Mouse (Mus musculus) left cerebral cortex, postnatal 10 days (tissue): Measurements from ENCODE around the gene 1600012H06Rik. TPM values are rescaled to one million over a fixed set of nuclear protein-coding genes. Genes with fewer than 3 reads are reported as not detected.
A peak's percentile ranks its signal among the peaks of the same experiment; 100 is the strongest.
"Not testable (repeated sequence)": the region's sequence is repeated elsewhere in the genome, so short reads cannot be mapped to it uniquely, and the experiment has no call there.

ENCODE experiments used
- DNase-seq, 2 experiments: peaks; one replicate each; pipeline ENCODE4 v3.0.0; 2021 to 2022; ENCODE audit warnings: low spot score in 2 of 2, mixed read lengths in 1 of 2; ENCODE audit errors: extremely low spot score in 1 of 2
- intact Hi-C: fragments of 180-260 bp; cut with DNase I; formaldehyde crosslinking; loops from one replicate; pipeline ENCODE4 v1.15.1; 2025
- total RNA-seq, 2 experiments: library from RNA; stranded (reverse); gene quantifications; 2 replicates each; pipeline ENCODE4 v1.2.3; 2021

Gene 1600012H06Rik
- total RNA-seq, 2 experiments from 2014 or later: 19.5 to 20.2 TPM

- no peak for DNase-seq
- intact Hi-C loops: no loop called here
Observed at GRCm38 (mm10) chr17:14935841-14936605, 7.0 kb upstream of the 1600012H06Rik start.

- not testable (repeated sequence) for DNase-seq
Observed at GRCm38 (mm10) chr17:14942181-14942580, 803 bp upstream of the 1600012H06Rik start.

DNA sequence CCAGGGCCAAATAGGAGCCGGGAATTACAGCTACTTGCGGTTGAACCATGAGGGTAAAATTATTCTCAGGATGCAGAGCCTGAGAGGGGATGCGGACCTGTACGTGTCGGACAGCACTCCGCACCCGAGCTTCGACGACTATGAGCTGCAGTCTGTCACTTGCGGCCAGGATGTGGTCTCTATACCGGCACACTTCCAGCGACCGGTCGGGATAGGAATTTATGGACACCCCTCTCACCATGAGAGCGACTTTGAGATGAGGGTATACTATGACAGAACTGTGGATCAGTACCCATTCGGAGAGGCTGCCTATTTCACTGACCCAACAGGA, 710 bp downstream of the 1600012H06Rik start:
- DNase-seq: no peak

More at GRCm38 (mm10) chr17:14942181-14942580, 803 bp upstream of the 1600012H06Rik start:
- intact Hi-C loops: not testable (repeated sequence)

DNA sequence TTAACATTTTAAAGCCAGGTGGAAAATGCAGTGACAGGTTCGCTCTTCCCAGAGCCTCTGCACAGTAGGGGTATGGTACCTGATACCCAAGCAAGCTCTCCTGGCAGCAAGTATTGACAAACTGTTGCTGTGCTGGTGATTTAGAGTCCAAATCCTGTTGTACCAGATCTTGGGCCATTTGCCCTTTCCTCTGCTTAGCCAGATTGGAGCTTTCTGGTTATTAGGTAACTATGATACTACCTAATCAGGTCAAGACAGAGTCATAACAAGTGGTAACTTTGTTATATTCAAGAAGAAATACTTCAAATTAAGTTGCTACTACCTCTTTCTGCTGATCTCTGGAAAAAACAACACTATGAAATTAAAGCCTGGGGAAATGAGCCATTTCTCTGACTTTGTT, 1.6 kb downstream of the 1600012H06Rik start:
- intact Hi-C loops: no loop called here
- DNase-seq: no peak

More for the DNA sequence above, 710 bp downstream of the 1600012H06Rik start:
- intact Hi-C loops: no loop called here

DNA sequence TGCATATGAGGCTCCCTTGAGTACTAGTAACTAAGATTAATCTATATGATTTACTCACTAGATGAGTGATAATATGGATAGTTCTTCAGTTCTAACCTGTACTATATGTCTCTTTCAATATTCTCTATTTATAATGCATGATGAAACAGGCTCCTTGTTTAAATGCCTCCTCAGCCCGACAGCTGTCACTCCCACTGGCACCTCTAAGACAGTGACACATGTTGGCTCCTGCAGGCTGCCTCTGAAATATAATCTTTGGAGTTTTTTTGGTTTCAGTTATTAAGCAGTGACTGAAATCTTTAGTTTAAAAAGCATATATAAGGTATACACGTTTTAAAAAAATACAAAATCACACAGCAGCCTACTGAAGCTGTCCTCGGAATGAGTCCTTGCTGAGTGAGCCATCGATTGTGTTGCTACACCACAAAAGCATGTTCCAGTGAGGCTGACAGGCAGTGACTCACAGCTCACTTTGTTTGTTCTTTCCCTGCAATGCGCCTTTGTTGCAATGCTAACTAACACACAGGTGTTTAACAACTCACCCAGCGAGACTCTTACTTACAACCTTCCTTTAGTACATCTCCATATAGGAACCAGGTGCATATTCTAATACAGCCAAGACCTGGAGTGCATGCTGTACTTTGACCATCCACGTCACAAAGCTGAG, 6.3 kb downstream of the 1600012H06Rik start:
- intact Hi-C loops: no loop called here
- DNase-seq: no peak

GRCm38 (mm10) chr17:14953452-14953851, 10.5 kb downstream of the 1600012H06Rik start:
- DNase-seq: no peak
- intact Hi-C loops: no loop called here

DNA sequence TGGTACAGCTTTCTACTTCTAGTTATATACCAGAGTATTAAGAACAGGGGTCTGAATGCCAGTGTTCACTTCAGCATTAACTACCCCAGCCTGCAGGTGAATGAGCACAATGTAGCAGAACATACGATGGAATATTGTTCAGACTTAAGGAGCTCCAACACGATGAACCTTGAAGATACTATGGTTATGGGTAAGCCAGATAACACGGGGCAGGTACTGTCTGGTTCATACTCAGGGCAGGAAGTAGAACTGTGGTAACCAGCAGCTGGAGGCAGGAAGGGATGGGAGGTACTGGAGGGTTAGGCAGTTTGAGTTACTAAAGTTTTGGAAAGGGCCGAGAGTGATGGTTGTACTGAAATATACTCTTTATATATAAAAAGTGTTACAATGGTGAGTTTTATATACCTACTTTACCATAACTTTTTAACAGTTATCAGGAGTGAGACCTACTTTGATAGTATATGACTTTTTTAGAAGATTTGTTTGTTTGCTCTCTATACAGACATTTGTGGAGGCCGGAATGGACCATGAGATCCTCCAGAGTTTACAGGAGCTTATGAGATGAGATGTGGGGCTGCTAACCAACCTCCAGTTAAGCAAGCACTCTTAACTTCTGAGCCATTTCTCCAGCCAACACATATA, 15.8 kb downstream of the 1600012H06Rik start:
- intact Hi-C loops: no loop called here
- DNase-seq: no peak

GRCm38 (mm10) chr17:14959979-14960378, 17.0 kb downstream of the 1600012H06Rik start:
- DNase-seq: no peak
- intact Hi-C loops: no loop called here

GRCm38 (mm10) chr17:14960520-14960919, 17.5 kb downstream of the 1600012H06Rik start:
- intact Hi-C loops: no loop called here
- peak in 1 of 2 experiments; percentile 58 for DNase-seq

DNA sequence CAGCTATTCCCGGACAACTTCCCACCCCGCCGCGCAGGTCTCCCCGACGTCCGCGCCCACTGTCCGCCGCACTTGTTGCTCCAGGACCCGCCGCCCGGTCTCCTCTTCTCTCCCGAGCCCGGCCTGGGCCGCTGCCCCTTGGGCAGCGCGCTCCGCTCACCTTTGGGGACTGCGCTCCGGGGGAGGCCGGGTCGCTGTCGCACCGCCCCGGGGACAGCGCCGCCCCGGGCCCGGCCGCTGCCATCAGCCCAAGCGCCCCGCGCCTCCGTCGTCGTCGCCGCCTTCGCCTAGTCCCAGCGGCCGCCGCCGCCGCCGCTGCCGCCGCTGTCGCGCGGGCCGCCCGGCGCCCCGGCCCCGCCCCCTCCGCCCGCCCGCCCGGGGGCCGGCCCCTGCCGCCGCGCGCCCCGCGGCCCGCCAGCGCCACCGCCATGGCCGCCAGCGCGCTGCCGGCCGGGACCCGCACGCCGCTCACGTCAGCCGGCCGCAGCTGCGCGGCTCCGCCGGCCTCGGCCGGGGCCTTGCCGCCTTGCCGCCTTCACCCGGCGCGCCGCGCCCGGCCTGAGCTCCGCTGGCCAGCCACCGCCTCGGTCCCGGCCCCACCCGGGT, 18.1 kb downstream of the 1600012H06Rik start, which contains the start of gene Phf10:
Gene Phf10, minus strand, starts transcription at position 323 of the 606 bp plus-strand sequence.
- intact Hi-C loops: not testable (repeated sequence)
- DNase-seq: peak in 1 of 2 experiments; percentile 57

DNA sequence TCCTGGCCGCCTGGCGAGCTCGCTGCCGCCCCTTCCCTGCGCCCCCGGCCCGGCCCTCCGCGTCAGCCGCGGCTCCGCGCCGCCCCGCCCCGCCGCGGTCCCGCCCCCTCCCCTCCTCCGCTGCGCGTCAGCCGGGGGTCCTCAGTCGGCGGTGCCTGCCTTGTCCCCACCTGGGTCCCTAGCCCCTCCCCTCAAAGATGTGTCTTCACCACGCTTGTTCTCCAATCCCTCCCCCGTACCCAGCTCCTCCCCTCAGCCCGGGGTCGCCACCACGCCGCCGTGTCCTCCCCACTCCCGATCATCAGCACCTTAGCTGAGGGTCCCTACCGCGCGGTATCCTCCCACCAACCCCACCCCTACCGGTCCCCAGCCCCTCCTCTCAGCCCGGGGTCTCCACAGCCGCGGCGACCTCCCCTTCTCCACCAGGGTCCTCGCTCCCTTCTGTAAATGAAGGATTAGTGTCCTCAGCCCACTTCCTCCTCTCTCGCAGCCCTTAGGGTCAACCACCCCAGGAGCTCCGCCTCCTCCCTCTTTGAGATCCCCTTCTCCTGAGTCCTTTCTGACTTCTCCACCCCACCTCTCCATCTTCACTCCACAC, 18.7 kb downstream of the 1600012H06Rik start:
- intact Hi-C loops, DNase-seq: not testable (repeated sequence)

DNA sequence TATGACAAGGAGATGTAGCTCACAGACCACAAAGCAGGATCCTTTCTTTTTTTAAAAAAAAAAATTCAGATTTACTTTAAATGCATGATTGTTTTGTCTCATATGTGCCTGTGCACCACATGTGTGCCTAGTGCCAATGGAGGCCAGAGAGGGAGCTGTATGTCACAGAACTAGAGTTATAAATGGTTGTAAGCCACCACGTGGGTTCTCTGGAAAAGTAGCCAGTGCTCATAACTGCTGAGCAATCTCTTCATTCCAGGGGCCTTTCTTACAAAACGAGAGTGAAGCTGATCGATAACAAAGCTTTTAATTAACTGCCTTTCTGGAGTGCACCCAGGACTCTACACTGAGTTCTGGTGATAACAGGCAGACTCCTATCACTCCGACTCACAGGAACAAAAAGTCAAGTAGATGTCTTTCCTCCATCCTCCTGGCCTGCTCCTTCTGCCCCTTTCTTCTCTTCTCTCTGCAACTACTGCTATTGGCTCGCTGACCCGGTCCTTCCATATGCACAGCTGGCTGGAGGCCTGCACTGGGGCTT, 25.5 kb downstream of the 1600012H06Rik start:
- intact Hi-C loops, DNase-seq: not testable (repeated sequence)

- intact Hi-C loops, DNase-seq: not testable (repeated sequence)
Observed at GRCm38 (mm10) chr17:14977718-14978361, 34.9 kb downstream of the 1600012H06Rik start.

DNA sequence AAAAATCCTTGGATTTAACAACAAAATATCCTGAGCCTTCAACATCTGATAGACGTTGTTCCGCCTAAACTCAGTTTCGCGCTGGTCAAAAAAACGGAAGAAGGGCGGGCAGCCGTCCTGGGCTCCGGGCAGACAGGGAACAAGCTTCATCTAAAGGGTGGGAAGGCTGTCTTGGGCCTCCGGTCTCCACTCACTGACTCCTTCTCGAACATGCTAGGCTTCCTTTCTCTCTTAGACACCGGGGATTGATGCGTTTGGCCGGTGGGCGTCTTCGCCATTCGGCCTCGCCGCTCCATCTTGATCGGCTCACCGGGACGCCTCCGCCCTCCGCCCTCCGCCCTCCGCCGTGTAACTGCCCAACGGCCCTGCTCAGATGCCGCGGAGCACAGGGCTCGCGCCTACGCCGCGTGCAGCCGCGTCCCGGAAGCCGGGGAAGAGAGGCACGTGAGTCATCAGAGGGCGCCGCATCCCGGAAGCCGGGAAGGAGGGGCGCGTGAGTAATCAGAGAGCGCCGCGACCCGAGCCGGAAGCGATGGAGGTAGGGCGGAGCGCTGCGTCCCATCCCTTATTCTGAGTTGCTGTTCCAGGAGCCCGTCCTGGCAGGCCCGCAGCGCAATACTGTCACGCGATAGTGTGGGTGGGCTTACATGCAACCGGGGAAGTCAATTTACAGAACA, 35.5 kb downstream of the 1600012H06Rik start, which contains the start of the genes 9030025P20Rik and Gm3417:
Gene 9030025P20Rik, plus strand, starts transcription at position 107 of the 677 bp plus-strand sequence.
Gene Gm3417, minus strand, starts transcription at position 429 of the 677 bp plus-strand sequence.
- not testable (repeated sequence) for DNase-seq

GRCm38 (mm10) chr17:14990116-14990702, 47.2 kb downstream of the 1600012H06Rik start:
- peak in 1 of 2 experiments; percentile 11 for DNase-seq
- intact Hi-C loops: not testable (repeated sequence)

More for the DNA sequence above, 35.5 kb downstream of the 1600012H06Rik start, which contains the start of the genes 9030025P20Rik and Gm3417:
- intact Hi-C loops: not testable (repeated sequence)

DNA sequence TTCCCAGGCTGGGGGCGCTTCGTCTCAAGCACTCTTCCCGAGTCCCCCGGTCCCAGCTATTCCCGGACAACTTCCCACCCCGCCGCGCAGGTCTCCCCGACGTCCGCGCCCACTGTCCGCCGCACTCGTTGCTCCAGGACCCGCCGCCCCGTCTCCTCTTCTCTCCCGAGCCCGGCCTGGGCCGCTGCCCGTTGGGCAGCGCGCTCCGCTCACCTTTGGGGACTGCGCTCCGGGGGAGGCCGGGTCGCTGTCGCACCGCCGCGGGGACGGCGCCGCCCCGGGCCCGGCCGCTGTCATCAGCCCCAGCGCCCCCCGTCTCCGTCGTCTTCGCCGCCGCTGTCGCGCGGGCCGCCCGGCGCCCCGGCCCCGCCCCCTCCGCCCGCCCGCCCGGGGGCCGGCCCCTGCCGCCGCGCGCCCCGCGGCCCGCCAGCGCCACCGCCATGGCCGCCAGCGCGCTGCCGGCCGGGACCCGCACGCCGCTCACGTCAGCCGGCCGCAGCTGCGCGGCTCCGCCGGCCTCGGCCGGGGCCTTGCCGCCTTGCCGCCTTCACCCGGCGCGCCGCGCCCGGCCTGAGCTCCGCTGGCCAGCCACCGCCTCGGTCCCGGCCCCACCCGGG, 49.6 kb downstream of the 1600012H06Rik start:
- DNase-seq, intact Hi-C loops: not testable (repeated sequence)
